Mouse (Mus musculus) lung, postnatal 0 days (tissue): Measurements from ENCODE around the gene Gm20388.

Experiments used
- CTCF ChIP-seq: IDR thresholded peaks from 2 replicates; pipeline ENCODE4 v1.5.1; 2016; ENCODE audit warnings: antibody characterized with exemption, mild to moderate bottlenecking
- EP300 ChIP-seq: IDR thresholded peaks from 2 replicates; pipeline ENCODE4 v1.6.1; 2016; ENCODE audit warnings: antibody characterized with exemption, mild to moderate bottlenecking, control low read depth

DNA sequence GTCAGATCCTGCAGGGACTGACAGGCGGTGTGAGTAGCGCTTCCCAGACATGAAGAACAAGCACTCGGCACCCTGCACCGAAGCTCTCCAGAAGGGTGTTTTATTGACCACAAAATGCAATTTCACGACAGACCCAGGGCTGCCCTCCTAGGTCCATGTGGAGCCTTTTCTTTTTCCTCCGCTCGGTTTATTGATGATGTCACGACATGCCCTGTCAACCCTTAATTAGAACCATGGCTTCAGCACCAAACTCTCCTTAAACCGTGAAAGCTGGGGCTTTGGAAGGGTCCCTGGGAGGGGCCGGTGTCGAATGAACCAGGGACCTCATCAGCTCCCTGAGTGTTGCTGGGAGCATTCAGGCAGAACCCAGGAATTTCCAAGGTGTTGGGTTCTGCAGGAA, 1340.4 kb downstream of the Gm20388 start:
- TF ChIP-seq EP300: no peak
- TF ChIP-seq CTCF: no peak
